ENCODE assay signal across 14 mouse cellular contexts in genomic region chr6:119781109-119781508, GRCm38 (mm10).
"Had no signal": no experiment of that assay in that cellular context is flagged by ENCODE, and none has a peak within 500 bp of the region (broad histone marks: within the 10 kb centered on the region; RNA-seq: fewer than 3 reads in every experiment).

No protein-coding gene starts in this region.

- H3K4me2 ChIP-seq: liver, embryonic 15.5 days; lung, embryonic 14.5 days; midbrain, embryonic 11.5 days; midbrain, embryonic 13.5 days; midbrain, embryonic 15.5 days; neural tube, embryonic 12.5 days had no signal

- H3K9ac ChIP-seq: liver, embryonic 15.5 days; liver, postnatal 0 days; lung, embryonic 14.5 days; midbrain, embryonic 13.5 days; midbrain, embryonic 15.5 days; neural tube, embryonic 12.5 days had no signal

- ATAC-seq: liver, postnatal 0 days; midbrain, embryonic 13.5 days; midbrain, embryonic 15.5 days had no signal

- DNase-seq: liver, postnatal 0 days; lung, embryonic 14.5 days; lung, postnatal 14 days; right cerebral cortex, postnatal 14 days; thymus, adult 18-20 months; thymus, postnatal 14 days; thymus, postnatal 36 days had no signal

- H3K4me3 ChIP-seq: liver, embryonic 15.5 days; megakaryocyte, embryonic 14.5 days; midbrain, embryonic 13.5 days; midbrain, embryonic 15.5 days; neural tube, embryonic 12.5 days had no signal

- H3K27me3 ChIP-seq: liver, embryonic 15.5 days; megakaryocyte, embryonic 14.5 days; midbrain, embryonic 13.5 days; midbrain, embryonic 15.5 days; neural tube, embryonic 12.5 days had no signal

- H3K27ac ChIP-seq: liver, embryonic 15.5 days; macrophage; midbrain, embryonic 13.5 days; midbrain, embryonic 15.5 days; neural tube, embryonic 12.5 days had no signal

- H3K4me1 ChIP-seq: liver, embryonic 15.5 days; midbrain, embryonic 13.5 days; midbrain, embryonic 15.5 days; neural tube, embryonic 12.5 days had no signal

- H3K9me3 ChIP-seq: liver, embryonic 15.5 days; megakaryocyte, embryonic 14.5 days; midbrain, embryonic 13.5 days; midbrain, embryonic 15.5 days; neural tube, embryonic 12.5 days had no signal
